Mouse (Mus musculus) cerebellum, adult (tissue): ENCODE results near the gene AY761184.
"Not testable (repeated sequence)": the region's sequence is repeated elsewhere in the genome, so short reads cannot be mapped to it uniquely, and the experiment has no call there.

Source experiments
- ATAC-seq: cut with Nextera tagmentation; 2 replicates; pipeline ENCODE4 v1.9.2; 2017; ENCODE audit warnings: mild to moderate bottlenecking, moderate library complexity, mixed read lengths; ENCODE audit not compliant: insufficient number of reproducible peaks, low FRiP score, low TSS enrichment

Gene AY761184

DNA sequence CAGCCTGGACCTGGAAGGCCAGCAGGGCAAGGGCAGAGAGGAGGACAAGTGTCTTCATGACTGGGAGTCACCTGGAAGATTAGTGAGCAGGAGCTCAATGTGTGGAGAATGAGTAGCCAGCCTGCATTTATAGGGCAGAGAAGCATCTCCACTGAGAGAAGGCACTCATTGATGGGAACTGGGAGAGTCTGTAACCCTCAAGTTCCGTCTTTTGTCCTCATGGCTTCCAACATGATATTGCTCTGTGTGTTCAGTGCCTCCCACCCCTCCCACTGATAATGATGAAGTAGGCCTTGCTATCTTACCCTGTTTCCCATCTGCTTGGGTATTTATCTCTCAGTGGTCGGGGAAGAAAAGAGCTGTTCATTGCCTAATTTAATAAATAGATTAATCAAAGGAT lies at the start of gene AY761184:
Gene AY761184 (minus strand): TSS at position 101 of the 400 bp plus-strand sequence.
- not testable (repeated sequence) for ATAC-seq

DNA sequence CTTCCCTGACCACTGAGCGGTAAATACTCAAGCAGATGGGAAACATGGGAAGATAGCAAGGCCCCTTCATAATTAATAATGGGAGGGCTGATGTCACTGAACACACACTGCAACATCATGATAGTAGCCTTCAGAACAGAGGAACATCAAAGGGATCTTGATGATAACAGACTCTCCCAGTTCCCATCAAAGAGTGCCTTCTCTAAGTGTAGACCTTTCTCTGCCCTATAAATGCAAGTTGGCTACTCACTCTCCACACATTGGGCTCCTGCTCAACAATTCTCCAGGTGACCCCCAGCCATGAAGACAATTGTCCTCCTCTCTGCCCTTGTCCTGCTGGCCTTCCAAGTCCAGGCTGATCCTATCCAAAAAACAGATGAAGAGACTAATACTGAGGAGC lies 37.9 kb downstream of the AY761184 start, which contains the start of gene Defa34:
Gene Defa34 (plus strand): TSS at position 301 of the 400 bp plus-strand sequence.
- ATAC-seq, result not testable (repeated sequence)

DNA sequence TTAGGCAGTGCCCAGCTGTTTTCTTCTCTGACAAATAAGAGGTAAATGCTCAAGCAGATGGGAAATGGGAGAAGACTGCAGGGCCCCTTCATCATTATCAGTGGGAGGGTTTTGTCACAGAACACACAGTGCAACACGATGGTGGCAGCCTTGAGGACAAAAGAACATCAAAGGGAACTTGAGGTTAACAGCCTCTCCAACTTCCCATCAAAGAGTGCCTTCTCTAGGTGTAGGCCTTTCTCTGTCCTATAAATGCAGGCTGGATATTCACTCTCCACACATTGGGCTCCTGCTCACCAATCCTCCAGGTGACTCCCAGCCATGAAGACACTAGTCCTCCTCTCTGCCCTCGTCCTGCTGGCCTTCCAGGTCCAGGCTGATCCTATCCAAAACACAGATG lies 48.0 kb downstream of the AY761184 start, which contains the start of gene Defa17:
Gene Defa17 (plus strand): TSS at position 301 of the 400 bp plus-strand sequence.
- ATAC-seq, result not testable (repeated sequence)
